Mouse (Mus musculus): ENCODE data around the gene Cipc. TPM values are rescaled to one million over a fixed set of nuclear protein-coding genes. Genes with fewer than 3 reads are reported as not detected.

Cipc gene
- 1 to 10 TPM; 9.0 to 10.0 TPM for total RNA-seq (2023)

GRCm38 (mm10) chr12:86946862-86947574 lies at the start of gene Cipc:
Gene Cipc (plus strand): TSS chr12:86947043.

GRCm38 (mm10) chr12:86989890-86990754 lies 43.3 kb downstream of the Cipc start, which contains the start of gene Zdhhc22:
Gene Zdhhc22 (minus strand): TSS chr12:86990430.

Other genes starting within 250 kb of the Cipc start
- gene Angel1, start 220.6 kb upstream of the Cipc start, total RNA-seq (2023) = 1 to 10 TPM in 1 of 2 experiments, under 1 TPM in 1; 0.29 to 1.6 TPM
- gene Lrrc74a, start 212.7 kb upstream of the Cipc start, total RNA-seq (2023) = not detected
- 1 to 10 TPM; 3.1 to 4.5 TPM for gene Irf2bpl, start 62.2 kb upstream of the Cipc start, total RNA-seq (2023)
- gene Zdhhc22, start 43.4 kb downstream of the Cipc start, total RNA-seq (2023) = not detected
- not detected for gene Tmem63c, start 74.3 kb downstream of the Cipc start, total RNA-seq (2023)
- not detected for gene Ngb, start 155.5 kb downstream of the Cipc start, total RNA-seq (2023)
- gene Gstz1, start 200.1 kb downstream of the Cipc start, total RNA-seq (2023) = 1 to 10 TPM; 7.9 to 8.7 TPM
- 1 to 10 TPM; 2.3 to 2.7 TPM for gene Pomt2, start 200.9 kb downstream of the Cipc start, total RNA-seq (2023)